Mouse (Mus musculus) c-Kit-positive CD71-negative TER-119-negative erythroid progenitor cells, embryonic 14.5 days (primary cell): ENCODE results near the gene Afap1l2.

Source experiments
- DNase-seq: peaks from one replicate; pipeline ENCODE4 v3.0.0-alpha.2; 2013; ENCODE audit warnings: low read depth

Gene Afap1l2

GRCm38 (mm10) chr19:56937911-56938310 is 70.1 kb downstream of the Afap1l2 start:
- no peak for DNase-seq

GRCm38 (mm10) chr19:56936253-56936652 is 71.8 kb downstream of the Afap1l2 start:
- DNase-seq, result no peak

- DNase-seq, result no peak
These were observed 72.3 kb downstream of the Afap1l2 start for GRCm38 (mm10) chr19:56935777-56936176.

- DNase-seq, result no peak
These were observed 72.9 kb downstream of the Afap1l2 start for GRCm38 (mm10) chr19:56935111-56935510.

- no peak for DNase-seq
These were observed 74.2 kb downstream of the Afap1l2 start for GRCm38 (mm10) chr19:56933800-56934199.

- no peak for DNase-seq
These were observed 78.0 kb downstream of the Afap1l2 start for GRCm38 (mm10) chr19:56930029-56930428.

- DNase-seq, result no peak
These were observed 78.6 kb downstream of the Afap1l2 start for GRCm38 (mm10) chr19:56929392-56929791.

- DNase-seq, result no peak
These were observed 86.3 kb downstream of the Afap1l2 start for GRCm38 (mm10) chr19:56921744-56922143.

GRCm38 (mm10) chr19:56920232-56920631 is 87.8 kb downstream of the Afap1l2 start:
- no peak for DNase-seq

GRCm38 (mm10) chr19:56919628-56920027 is 88.4 kb downstream of the Afap1l2 start:
- peak; percentile 55 for DNase-seq

- no peak for DNase-seq
These were observed 92.9 kb downstream of the Afap1l2 start for GRCm38 (mm10) chr19:56915084-56915483.

GRCm38 (mm10) chr19:56914658-56915057 is 93.4 kb downstream of the Afap1l2 start:
- no peak for DNase-seq

GRCm38 (mm10) chr19:56913761-56914160 is 94.3 kb downstream of the Afap1l2 start:
- DNase-seq, result no peak

GRCm38 (mm10) chr19:56910561-56910960 is 97.5 kb downstream of the Afap1l2 start:
- DNase-seq, result no peak

- DNase-seq, result peak; percentile 23
These were observed 99.4 kb downstream of the Afap1l2 start for GRCm38 (mm10) chr19:56908472-56909270.

GRCm38 (mm10) chr19:56907850-56908249 is 100.2 kb downstream of the Afap1l2 start:
- no peak for DNase-seq

- no peak for DNase-seq
These were observed 102.6 kb downstream of the Afap1l2 start for GRCm38 (mm10) chr19:56905395-56905794.

- no peak for DNase-seq
These were observed 103.9 kb downstream of the Afap1l2 start for GRCm38 (mm10) chr19:56904095-56904494.

- DNase-seq, result no peak
These were observed 110.4 kb downstream of the Afap1l2 start for GRCm38 (mm10) chr19:56897654-56898053.

GRCm38 (mm10) chr19:56893326-56893725 is 114.7 kb downstream of the Afap1l2 start:
- DNase-seq, result no peak

GRCm38 (mm10) chr19:56892586-56892985 is 115.4 kb downstream of the Afap1l2 start:
- DNase-seq, result no peak

GRCm38 (mm10) chr19:56891438-56891837 is 116.6 kb downstream of the Afap1l2 start:
- no peak for DNase-seq

- DNase-seq, result no peak
These were observed 119.4 kb downstream of the Afap1l2 start for GRCm38 (mm10) chr19:56888654-56889053.

GRCm38 (mm10) chr19:56887879-56888278 is 120.1 kb downstream of the Afap1l2 start:
- DNase-seq, result no peak
